Mouse (Mus musculus) G1E (cell line): ENCODE results near the gene Smarca4.

Experiments
- CTCF ChIP-seq: IDR thresholded peaks from 2 replicates; pipeline ENCODE4 v1.5.1; 2012; ENCODE audit warnings: low read depth, low read length, inconsistent platforms, mixed read lengths
- GATA1 ChIP-seq: IDR thresholded peaks from 2 replicates; pipeline ENCODE4 v1.6.1; 2012; ENCODE audit warnings: borderline replicate concordance, low read length, inconsistent platforms, mixed read lengths
- GATA2 ChIP-seq: IDR thresholded peaks from 2 replicates; pipeline ENCODE4 v1.6.1; 2012; ENCODE audit warnings: low read depth, low read length, inconsistent platforms, borderline replicate concordance
- POLR2AphosphoS5 ChIP-seq: IDR thresholded peaks from 2 replicates; pipeline ENCODE4 v1.6.1; 2012; ENCODE audit warnings: low read depth, low read length, inconsistent platforms; ENCODE audit not compliant: insufficient replicate concordance
- TAL1 ChIP-seq: conservative IDR thresholded peaks from 2 replicates; pipeline ENCODE4 v1.6.1; 2012; ENCODE audit warnings: low read depth, low read length, inconsistent platforms, mixed read lengths

DNA sequence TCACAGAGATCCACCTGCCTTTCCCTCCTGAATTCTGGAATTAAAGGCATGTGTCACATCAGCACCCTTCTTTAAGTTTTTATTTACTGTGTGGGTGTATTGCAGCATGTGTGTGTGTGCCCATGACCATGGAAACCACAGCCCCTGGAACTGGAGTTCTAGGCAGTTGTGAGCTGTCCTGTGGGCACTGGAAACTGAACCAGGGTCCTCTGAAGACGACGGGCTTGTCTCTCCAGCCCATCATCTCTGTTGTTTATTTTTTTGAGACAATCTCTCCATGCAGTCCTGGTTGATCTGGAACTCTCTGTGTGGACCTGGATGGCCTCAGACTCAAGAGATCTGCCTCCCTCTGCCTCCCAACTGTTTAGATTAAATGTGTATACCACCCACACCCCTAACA lies 101.0 kb downstream of the Smarca4 start:
- TF ChIP-seq CTCF, result no peak
- TF ChIP-seq GATA1, result no peak
- no peak for TF ChIP-seq GATA2
- no peak for TF ChIP-seq TAL1
- no peak for TF ChIP-seq POLR2AphosphoS5
